Mouse (Mus musculus) retina, adult 2 months (tissue): ENCODE results near the gene Olfr1416.
"Not testable (repeated sequence)": the region's sequence is repeated elsewhere in the genome, so short reads cannot be mapped to it uniquely, and the experiment has no call there.

Experiments used
- DNase-seq: peaks from one replicate; pipeline ENCODE4 v3.0.0-alpha.2; 2012; ENCODE audit warnings: low read depth, low spot score

The Olfr1416 gene

GRCm38 (mm10) chr1:92485013-92485412 lies at the start of gene Olfr1416:
Gene Olfr1416, minus strand, starts transcription at chr1:92485113.
- DNase-seq: no peak

- no peak for DNase-seq
These were observed 38.9 kb upstream of the Olfr1416 start for GRCm38 (mm10) chr1:92523764-92524163.

GRCm38 (mm10) chr1:92521376-92521775 lies 36.5 kb upstream of the Olfr1416 start:
- DNase-seq: peak; percentile 18

GRCm38 (mm10) chr1:92519046-92519445 lies 34.1 kb upstream of the Olfr1416 start:
- no peak for DNase-seq

GRCm38 (mm10) chr1:92518561-92518960 lies 33.6 kb upstream of the Olfr1416 start, which contains the start of gene Olfr1414:
Gene Olfr1414, minus strand, starts transcription at chr1:92518661.
- no peak for DNase-seq

GRCm38 (mm10) chr1:92515390-92515789 lies 30.5 kb upstream of the Olfr1416 start:
- DNase-seq: no peak

GRCm38 (mm10) chr1:92511646-92512045 lies 26.7 kb upstream of the Olfr1416 start:
- DNase-seq: not testable (repeated sequence)

- no peak for DNase-seq
These were observed 11.1 kb upstream of the Olfr1416 start, which contains the start of gene Olfr1415 for GRCm38 (mm10) chr1:92496001-92496400. Gene Olfr1415, minus strand, starts transcription at chr1:92496101.

- DNase-seq: peak; percentile 6
These were observed 10.8 kb downstream of the Olfr1416 start for GRCm38 (mm10) chr1:92474066-92474578.

GRCm38 (mm10) chr1:92473165-92474041 lies 11.5 kb downstream of the Olfr1416 start, which contains the start of gene Ndufa10:
Gene Ndufa10, minus strand, starts transcription at chr1:92473860.
- peak; percentile 92 for DNase-seq

GRCm38 (mm10) chr1:92468891-92469290 lies 16.0 kb downstream of the Olfr1416 start:
- no peak for DNase-seq

- no peak for DNase-seq
These were observed 26.5 kb downstream of the Olfr1416 start for GRCm38 (mm10) chr1:92458416-92458815.

- no peak for DNase-seq
These were observed 27.2 kb downstream of the Olfr1416 start for GRCm38 (mm10) chr1:92457758-92458157.

- DNase-seq: no peak
These were observed 31.0 kb downstream of the Olfr1416 start for GRCm38 (mm10) chr1:92453751-92454445.

- no peak for DNase-seq
These were observed 36.6 kb downstream of the Olfr1416 start for GRCm38 (mm10) chr1:92448293-92448692.

- DNase-seq: no peak
These were observed 43.4 kb downstream of the Olfr1416 start for GRCm38 (mm10) chr1:92441453-92442063.

GRCm38 (mm10) chr1:92440066-92440750 lies 44.7 kb downstream of the Olfr1416 start:
- DNase-seq: no peak

GRCm38 (mm10) chr1:92437678-92438271 lies 47.1 kb downstream of the Olfr1416 start:
- DNase-seq: no peak

- DNase-seq: no peak
These were observed 48.0 kb downstream of the Olfr1416 start for GRCm38 (mm10) chr1:92436831-92437321.

GRCm38 (mm10) chr1:92434986-92435385 lies 49.9 kb downstream of the Olfr1416 start:
- DNase-seq: no peak

- DNase-seq: no peak
These were observed 52.1 kb downstream of the Olfr1416 start for GRCm38 (mm10) chr1:92432791-92433190.
